Mouse (Mus musculus): ENCODE data around the gene Nfkbil1.

- TF ChIP-seq POLR2A (IDR thresholded peaks at IDR 0.05; ENCODE audit: control insufficient read depth, extremely low read depth, insufficient read depth, low read length, poor library complexity) = no peak
- TF ChIP-seq CTCF (IDR thresholded peaks at IDR 0.05; ENCODE audit: borderline replicate concordance, control insufficient read depth, extremely low read depth, insufficient read depth, low read length, poor library complexity) = no peak
Observed at GRCm38 (mm10) chr17:35239700-35240099, 4.1 kb upstream of the Nfkbil1 start.

Measured in thymus, adult 2 months (tissue).